Mouse (Mus musculus) spleen, adult 12 weeks (tissue): ENCODE measurements around the gene Olfm1.

Experiments
- DNase-seq: peaks from one replicate; pipeline ENCODE4 v3.0.0; 2022; ENCODE audit warnings: low spot score

The Olfm1 gene

DNA sequence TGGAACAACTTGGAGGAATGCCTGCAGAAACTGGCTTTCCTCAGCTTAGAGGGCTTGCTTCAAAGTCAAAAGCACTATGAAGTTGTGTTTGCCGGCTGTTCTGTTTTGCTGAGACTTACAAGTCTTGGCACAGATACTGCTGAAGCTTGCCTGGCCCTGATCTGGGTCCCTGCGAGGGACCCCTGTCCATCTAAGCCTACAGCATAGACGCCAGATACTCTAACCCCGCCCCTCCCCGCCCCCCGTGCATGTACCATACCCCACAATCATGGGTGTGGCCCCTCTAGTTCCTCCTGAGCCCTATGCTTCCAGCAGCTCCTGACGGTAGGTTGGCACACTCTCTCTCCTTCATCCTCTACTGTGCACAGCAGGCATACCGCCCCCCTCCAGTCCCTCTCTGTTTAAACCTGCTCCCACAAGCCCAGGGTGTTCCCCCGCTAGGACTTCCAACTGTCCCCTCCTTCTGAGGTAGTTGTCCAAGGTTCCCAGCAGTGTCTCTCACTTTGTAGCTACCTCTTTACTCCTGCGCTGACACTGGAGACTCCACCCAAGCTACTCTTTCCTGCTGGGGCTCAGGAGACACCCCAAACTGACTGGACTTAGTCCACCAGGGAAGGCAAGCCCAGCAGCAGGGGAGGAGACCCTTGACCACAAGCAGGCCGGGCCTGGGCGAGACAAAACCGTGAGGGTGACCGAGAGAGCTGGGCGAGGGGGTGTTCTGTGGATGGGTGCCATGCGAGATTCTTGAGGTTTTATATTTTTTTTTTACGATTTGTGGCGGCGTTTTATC is 12.1 kb downstream of the Olfm1 start:
- DNase-seq = no peak

DNA sequence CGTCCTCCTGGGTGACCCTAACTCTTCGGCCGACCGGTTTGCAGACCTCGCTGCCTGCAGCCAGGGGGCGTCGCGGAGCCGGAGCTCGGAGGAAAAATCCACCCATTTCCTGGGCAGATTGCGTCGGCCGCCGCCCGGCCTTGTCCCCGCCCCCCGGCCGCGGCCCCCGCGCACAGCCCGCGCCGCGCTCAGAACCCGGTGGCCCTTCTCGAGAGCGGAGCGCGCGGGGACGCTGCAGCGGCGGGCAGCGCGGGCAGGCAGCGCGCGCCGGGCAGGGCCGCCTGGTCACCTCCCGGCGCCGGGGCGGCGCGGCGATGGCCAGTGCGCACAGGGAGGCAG is 12.6 kb downstream of the Olfm1 start:
- DNase-seq = no peak

GRCm38 (mm10) chr2:28205870-28206421 is 13.2 kb downstream of the Olfm1 start:
- no peak for DNase-seq

DNA sequence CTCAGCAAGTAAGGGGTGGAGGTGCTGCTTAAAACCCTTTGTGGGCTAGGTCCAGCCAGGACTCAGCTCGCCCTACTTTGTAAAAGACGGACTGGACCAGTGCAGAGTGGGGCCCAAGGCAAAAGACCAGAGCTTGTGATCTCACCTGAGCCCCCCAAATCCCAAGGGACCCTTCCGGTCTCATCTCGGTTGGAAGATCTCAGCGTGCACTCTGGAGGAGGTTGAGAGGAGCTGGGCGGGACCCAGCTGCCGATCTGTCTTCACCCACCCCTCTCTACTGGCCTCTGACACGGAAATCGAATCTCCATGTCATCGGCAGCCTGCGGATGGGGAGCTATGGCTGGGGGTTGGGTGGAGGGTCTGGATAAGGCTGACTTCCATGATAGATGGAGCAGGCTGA is 13.7 kb downstream of the Olfm1 start:
- DNase-seq = no peak

DNA sequence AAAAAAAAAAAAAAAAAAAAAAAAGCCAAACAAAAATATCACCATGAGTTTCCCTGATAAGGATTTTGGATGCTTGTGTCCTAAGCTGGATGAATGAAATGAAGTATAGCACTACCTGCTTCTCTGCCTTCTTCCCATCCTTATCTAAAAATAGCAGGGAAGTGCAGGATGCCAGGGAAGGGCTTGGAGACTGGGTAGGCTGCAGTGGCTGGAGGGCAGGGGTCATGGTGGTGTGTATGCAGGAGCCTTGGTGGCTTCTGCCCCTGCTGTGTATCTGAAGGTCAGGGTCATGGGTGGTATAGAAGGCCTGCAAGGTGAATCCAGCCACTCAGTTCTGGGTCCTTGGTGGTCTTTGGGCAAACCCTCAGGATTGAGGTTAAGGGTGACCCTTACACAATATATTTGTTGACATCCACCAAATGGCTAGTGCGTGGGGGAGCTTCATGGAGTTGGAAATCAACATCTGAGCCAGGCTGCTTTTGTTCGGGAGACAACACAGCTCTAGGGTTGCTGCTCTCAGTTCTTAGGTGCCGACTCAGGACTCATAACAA is 14.5 kb downstream of the Olfm1 start:
- no peak for DNase-seq

DNA sequence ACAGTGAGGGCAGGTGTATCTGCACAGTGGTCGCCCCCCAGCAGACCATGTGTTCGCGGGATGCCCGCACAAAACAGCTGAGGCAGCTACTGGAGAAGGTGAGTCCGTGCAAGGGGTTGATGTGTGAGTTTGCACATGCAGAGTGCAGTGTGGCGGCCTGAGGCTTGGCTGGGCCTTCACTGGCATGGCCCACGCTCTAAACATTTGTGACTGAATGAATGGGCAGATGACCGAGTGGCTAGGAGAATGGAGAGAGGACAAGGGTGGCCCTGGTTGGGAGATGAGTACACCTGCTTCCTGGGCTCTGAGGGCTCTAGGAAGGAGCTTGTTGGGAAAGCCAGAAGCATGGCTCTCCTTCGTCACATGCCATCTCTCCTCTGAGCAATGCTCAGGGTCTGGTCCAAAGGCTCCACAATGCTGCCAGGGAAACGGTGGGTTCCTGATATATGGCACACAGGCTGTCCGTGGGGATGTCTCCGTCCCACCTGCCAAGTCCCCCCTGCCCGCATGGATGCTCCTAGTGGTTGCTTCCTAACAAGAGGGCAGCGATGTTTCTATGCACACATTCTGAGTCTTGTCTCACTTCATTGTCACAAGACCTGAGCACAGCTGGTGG is 15.4 kb downstream of the Olfm1 start:
- no peak for DNase-seq

DNA sequence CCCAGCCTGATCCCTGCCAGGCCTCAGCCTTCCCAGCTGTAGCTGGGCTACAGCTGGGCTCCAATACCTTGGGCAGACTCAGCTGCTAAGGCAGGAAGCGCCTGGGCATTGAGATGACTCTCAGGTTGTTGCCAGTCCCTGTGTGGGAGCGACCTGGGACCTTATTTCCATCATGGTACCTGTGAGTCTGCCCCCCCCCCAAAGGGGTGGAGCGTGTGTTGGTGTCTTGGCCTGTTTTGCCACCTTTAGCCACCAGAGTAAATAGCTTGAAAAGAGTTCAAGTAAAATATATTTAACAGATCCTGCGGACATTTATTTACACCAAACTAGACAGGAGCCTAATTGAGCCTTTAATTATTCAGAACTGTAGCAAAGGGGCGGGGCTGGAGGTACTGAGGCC is 16.4 kb downstream of the Olfm1 start:
- no peak for DNase-seq

- no peak for DNase-seq
Observed at GRCm38 (mm10) chr2:28209653-28210052, 16.9 kb downstream of the Olfm1 start.

DNA sequence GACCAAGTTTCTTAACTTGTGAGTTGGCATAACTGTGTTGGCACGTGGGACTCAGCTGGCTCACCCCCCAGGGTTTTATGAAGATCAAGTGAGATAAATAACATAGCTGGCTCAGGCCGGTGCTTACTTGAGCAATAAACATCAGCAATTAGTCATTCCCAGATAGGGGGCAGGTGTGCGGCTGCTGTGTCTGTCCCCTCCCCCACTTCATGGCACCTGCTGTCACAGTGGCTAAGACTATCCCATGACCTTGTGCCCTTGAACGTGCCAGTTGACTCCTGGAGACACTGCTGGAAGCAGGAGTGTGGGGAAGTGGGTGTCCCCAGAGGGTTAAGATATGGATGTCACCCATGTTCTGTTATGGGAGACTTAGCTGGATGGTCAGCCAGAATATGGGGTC is 17.5 kb downstream of the Olfm1 start:
- DNase-seq = no peak

DNA sequence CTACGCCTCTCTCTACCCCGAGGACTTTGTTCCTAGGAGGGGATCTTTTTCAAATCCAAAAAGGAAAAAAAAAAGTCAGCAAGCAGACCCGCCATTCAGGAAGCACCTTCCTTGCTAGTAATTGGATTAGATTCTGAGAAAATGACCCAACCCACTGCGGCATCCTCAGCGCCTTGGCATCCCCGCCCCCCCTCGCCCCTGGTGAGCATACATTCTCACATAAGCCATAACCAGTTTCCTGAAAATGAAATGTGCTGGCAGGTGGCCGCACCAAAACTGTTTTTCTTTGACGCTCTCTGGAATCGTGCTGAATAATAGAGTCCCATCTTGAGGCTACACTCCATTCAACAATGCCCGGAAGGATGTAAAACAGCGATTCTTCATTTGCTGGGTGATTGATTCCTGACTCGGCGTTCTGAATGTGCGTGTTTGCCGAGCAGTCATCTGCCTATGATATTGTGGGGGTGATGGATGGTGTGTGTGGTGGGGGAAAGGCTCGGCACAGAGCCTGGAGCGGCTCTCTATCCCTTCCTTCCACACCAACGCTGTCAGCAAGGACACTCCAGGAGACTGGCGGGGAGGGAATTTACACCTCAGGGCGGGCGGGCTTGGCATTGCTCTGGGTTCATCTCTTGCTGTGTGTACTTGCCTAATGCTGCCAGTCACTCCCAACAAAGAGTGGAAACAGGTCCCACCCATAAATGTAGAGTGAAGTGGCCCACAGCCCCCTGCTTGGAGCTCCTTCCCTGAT is 18.9 kb downstream of the Olfm1 start:
- no peak for DNase-seq

DNA sequence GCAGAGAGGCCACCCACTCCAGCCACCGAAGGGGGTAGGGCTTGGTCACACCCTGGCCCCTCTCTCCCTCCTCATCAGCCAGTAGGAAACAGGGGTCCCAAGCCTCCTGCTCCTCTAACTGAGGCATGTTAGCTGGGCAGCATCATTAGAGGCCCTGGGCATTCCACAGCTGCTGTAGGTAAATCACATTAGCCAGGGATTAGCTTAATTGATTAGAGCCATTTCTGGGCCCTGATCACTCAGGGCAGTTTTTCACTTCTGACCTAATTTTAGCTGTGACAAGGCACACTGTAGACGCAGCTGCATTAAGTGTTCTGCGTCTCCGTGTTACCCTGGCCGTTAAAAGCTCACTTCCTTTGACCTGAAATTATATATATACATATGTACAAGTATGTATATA is 20.1 kb downstream of the Olfm1 start:
- no peak for DNase-seq

DNA sequence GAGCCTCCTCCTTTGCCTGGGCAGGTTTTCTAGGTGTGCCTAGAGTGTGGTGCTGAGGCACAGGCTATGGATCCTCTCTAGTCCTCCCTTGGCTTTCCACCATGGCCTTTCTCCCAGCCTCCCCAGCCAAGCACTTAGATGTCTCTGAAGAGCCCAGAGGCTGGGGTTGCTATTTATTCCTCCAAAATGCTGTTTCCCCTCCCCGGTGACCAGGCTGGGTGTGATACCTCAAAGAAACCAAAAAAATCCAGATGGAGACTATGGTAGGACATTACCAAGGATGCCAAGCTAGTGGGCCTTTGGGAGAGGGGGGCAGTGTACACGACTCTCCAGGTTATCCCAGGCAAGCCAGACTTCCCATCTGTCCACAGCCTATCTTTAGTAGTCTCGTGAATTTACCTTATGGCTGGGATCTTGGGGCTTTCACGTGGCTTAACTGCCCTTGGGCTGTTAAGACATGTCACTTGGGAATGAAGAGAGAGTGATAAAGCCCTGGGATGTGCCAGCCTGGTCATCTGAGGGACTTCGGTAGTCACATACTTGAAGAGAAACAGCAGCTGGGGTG is 23.5 kb downstream of the Olfm1 start:
- DNase-seq = no peak

DNA sequence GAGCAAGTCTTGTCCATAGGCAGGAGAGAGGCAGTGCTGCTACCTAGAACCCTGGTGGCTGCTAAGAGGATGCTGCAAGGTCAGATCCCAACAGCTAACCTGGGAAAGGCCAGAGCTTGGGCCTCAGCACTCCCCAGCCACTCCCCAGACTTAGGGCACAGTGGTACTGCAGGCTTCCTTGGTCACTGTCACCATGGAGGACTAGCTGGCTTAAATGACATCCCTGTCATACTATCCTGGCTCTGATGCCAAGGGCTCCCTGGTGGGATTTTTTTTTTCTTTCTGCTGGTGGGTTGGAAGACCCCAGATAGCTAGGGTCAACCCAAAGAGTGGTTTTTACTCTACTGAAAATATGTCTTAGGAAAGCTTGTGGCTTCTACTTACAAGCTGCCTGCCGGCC is 25.0 kb downstream of the Olfm1 start:
- DNase-seq = no peak

- no peak for DNase-seq
Observed at GRCm38 (mm10) chr2:28218651-28219356, 26.0 kb downstream of the Olfm1 start.

DNA sequence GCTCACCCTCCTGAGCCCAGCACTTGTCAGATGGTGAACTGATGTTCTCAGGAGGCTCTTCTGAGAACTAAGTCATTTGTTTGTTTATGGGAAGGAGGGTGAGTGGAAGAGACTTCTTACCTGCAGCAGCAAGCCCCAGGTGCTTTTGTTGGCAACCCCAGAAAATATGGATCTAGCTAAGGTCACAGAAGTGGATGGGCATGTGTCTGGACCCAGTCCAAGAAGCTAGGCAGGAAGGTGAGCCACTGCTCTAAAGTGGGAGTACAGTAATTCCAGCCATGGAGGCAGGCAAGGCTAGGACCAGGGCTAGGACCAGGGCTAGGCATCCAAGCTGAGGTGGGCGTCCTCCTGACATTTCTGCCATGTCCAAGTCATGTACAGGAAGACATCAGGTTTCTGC is 26.8 kb downstream of the Olfm1 start:
- no peak for DNase-seq

GRCm38 (mm10) chr2:28221803-28222202 is 29.0 kb downstream of the Olfm1 start:
- DNase-seq = no peak

DNA sequence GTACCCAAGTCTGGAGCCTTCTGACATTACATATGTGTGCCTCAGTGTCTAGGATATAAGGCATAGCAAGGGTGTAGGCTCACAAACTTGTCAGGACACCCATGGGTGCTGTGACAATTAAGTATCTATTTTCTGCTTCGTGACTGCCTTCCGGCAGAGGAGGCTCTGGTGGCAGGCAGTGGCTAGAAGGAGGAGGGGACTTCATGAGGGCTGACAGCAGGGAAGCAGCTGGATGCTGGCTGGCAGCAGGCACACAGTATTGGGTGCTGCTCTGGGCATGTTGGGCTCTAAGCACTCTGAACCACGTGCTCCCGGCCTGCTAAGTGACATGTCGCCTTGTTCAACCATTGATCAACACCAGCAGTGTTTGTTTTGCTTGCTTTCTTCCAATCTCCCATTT is 32.0 kb downstream of the Olfm1 start:
- DNase-seq = no peak

DNA sequence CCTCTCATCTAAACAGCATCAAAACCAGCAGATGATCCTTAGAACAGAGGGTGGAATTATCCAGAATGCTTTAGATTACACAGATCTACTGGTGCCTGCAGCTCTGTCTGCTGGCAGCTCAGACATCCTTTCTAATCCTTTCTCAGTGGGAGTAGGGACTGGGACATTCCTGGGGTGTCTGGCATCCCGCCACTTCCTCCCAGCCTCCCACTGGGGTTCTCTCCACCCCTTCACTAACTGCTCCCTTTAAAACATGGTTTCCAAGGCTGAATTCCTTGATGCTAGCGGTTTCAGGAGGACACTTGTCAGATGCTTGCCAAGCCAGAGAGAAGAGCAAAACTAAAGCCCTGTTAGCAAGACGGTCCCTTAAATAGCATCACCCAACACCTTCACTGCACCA is 33.1 kb downstream of the Olfm1 start:
- no peak for DNase-seq

- no peak for DNase-seq
Observed at GRCm38 (mm10) chr2:28226971-28227370, 34.2 kb downstream of the Olfm1 start.

DNA sequence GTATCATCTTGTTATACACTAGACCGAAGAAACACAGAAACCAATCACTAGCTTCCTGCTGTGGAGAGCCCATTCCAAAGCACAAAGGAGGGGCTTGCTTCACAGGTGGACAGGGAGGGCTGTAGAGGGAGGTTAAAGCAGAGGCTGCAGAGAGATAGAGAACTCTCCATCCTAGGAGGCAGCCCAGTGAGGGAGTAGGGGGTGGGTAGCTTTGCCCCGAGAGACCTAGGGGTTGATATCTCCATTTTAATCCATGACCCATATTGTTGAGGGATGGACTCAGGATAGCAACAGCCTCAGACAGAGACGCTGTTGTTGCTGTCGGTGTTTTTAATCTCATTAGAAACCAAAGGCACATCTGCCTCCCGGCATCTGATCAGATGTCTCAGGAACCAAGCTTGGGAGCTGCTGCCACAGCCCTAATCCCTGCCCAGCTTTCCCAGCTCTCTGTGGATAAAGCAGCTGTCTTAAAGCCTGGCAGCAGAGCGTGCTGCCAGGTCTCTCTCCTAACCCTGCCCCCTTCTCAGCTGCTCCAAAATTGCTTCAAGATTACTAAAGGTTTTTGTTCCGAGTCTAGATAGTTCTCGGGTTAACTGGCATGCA is 34.9 kb downstream of the Olfm1 start:
- DNase-seq = no peak

DNA sequence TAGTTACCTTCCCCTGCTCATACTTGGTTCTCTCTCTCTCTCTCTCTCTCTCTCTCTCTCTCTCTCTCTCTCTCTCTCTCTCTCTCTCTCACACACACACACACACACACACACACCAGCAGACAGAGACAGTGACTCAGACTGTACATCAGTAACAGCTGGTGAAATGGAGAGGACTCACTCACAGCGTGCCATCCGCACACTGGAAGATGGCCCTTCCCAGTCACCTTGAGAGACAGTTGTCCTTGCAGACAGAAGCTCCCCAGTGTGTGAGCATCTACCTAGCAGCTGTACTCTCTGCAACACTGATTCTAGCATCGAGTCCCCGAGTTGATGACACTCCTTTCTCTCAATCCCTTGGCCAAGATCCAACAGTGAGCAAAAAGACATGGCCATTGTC is 35.6 kb downstream of the Olfm1 start:
- DNase-seq = no peak
